Comparison of ENCODE assay signal across 9 mouse cellular contexts in genomic region chr2:118961546-118961945, GRCm38 (mm10). TPM values are rescaled to one million over a fixed set of nuclear protein-coding genes. Genes with fewer than 3 reads are reported as not detected.
DNase-seq lines count a peak whose midpoint lies in the region; TF ChIP-seq lines count a peak whose summit lies in the region.
"Had no signal": no experiment of that assay in that cellular context is flagged by ENCODE, and none has a peak within 500 bp of the region (broad histone marks: within the 10 kb centered on the region; RNA-seq: fewer than 3 reads in every experiment).

No protein-coding gene starts in this region.

- no peaks in the 10 kb centered on the region for H3K27me3 ChIP-seq in CH12.LX (replicated peaks)
- peaks cover 28% of the 10 kb centered on the region for H3K27me3 ChIP-seq in megakaryocyte, embryonic 14.5 days (replicated peaks)

- H3K9ac ChIP-seq in CH12.LX (ENCODE audit: insufficient read depth, low read depth): 0 out of 2 replicates have a peak overlapping the region, but pooled peaks have one; percentile 18

- H3K36me3 ChIP-seq in CH12.LX (replicated peaks in 1 of 2; ENCODE audit: control insufficient read depth in 1 of 2, insufficient read depth in 1 of 2, low read length in 1 of 2): no peaks in the 10 kb centered on the region
- H3K36me3 ChIP-seq in megakaryocyte, embryonic 14.5 days (replicated peaks; ENCODE audit: low read length): no peaks in the 10 kb centered on the region

- in situ Hi-C loops in CH12.LX (cut with MboI; ENCODE audit: low pct_ligation_motif_present, low pct_unique_long_range_greater_than_20kb, low sequenced_read_pairs): loop anchor here (5.0 kb wide), 1 partner anchor 34 kb away; the partner anchor contains the start of gene Chst14

- dilution Hi-C loops in CH12.LX (cut with MboI; ENCODE audit: extremely low pct_ligation_motif_present, extremely low pct_unique_long_range_greater_than_20kb, low sequenced_read_pairs): no loop called here

- H3K79me2 ChIP-seq in CH12.LX (replicated peaks; ENCODE audit: control insufficient read depth, extremely low read depth, insufficient read depth, poor library complexity, severe bottlenecking): no peaks in the 10 kb centered on the region

- H3K9me3 ChIP-seq in CH12.LX (replicated peaks; ENCODE audit: low read length): no peaks in the 10 kb centered on the region
- no peaks in the 10 kb centered on the region for H3K9me3 ChIP-seq in megakaryocyte, embryonic 14.5 days

- H3K4me3 ChIP-seq in CH12.LX (replicated peaks in 1 of 3; ENCODE audit: low read depth in 2 of 3, low read length in 2 of 3, poor library complexity in 1 of 3): no peak overlapping the region
- H3K4me3 ChIP-seq in megakaryocyte, embryonic 14.5 days (replicated peaks): peak overlapping the region; percentile 60

- H3K4me2 ChIP-seq in CH12.LX (ENCODE audit: insufficient read depth, low read depth, poor library complexity, severe bottlenecking): 0 out of 2 replicates have a peak overlapping the region, but pooled peaks have one; percentile 8

- no peak for TF ChIP-seq CTCF in CH12.LX (conservative IDR thresholded peaks at IDR 0.05 in 1 of 2, IDR thresholded peaks at IDR 0.05 in 1 of 2; ENCODE audit: low read depth in 2 of 2, low read length in 2 of 2)

- TF ChIP-seq POLR2A in CH12.LX (IDR thresholded peaks at IDR 0.05; ENCODE audit: low read depth, low read length): no peak

- peak overlapping the region; percentile 43; the same call in 1 of the 2 replicates for H3K27ac ChIP-seq in CH12.LX (ENCODE audit: insufficient read depth, low read depth)

- peak; percentile 83 for DNase-seq in CH12.LX (ENCODE audit: extremely low read depth)
- peak; percentile 40 for DNase-seq in Muller cell, postnatal 12 days (ENCODE audit: inconsistent ontology term)
- peak; percentile 51 for DNase-seq in brain, adult 2 months (ENCODE audit: low read depth, low spot score)
- DNase-seq in kidney, postnatal 25 days: no peak
- DNase-seq in cerebellum, postnatal 36 days: no peak
- no peak for DNase-seq in frontal cortex, adult 2 months (ENCODE audit: extremely low spot score in 1 of 2, low spot score in 1 of 2)
- DNase-seq: kidney, postnatal 36 days; left cerebral cortex, postnatal 4 days had no signal

- H3K4me1 ChIP-seq in CH12.LX (ENCODE audit: control insufficient read depth in 1 of 2, insufficient read depth in 2 of 2): peaks cover 25 to 63% of the 10 kb centered on the region in 2 experiments
- H3K4me1 ChIP-seq in megakaryocyte, embryonic 14.5 days: peaks cover 11% of the 10 kb centered on the region

- TF ChIP-seq EP300 in CH12.LX (IDR thresholded peaks at IDR 0.05; ENCODE audit: low read length): 0 out of 2 replicates have a peak, but pooled peaks have one; percentile 13

- TF ChIP-seq RAD21 in CH12.LX (IDR thresholded peaks at IDR 0.05; ENCODE audit: low read depth, low read length): no peak

TF ChIP-seq in CH12.LX, 34 proteins besides CTCF, POLR2A, EP300 and RAD21:
- peak; percentile 43; the same call in 1 of the 2 replicates for TF ChIP-seq MAX (IDR thresholded peaks at IDR 0.05; ENCODE audit: low read length)
- TF ChIP-seq POLR2AphosphoS2 (IDR thresholded peaks at IDR 0.05; ENCODE audit: low read depth, low read length): no peak
- no peak for TF ChIP-seq TCF12 (IDR thresholded peaks at IDR 0.05; ENCODE audit: low read depth, low read length)
- TF ChIP-seq SMC3 (IDR thresholded peaks at IDR 0.05; ENCODE audit: low read depth, low read length): no peak
- TF ChIP-seq SIN3A (IDR thresholded peaks at IDR 0.05; ENCODE audit: low read length): no peak
- TF ChIP-seq MYC (IDR thresholded peaks at IDR 0.05; ENCODE audit: low read depth, low read length): 0 out of 2 replicates have a peak, but pooled peaks have one; percentile 46
- 0 out of 2 replicates have a peak, but pooled peaks have one; percentile 26 for TF ChIP-seq TBP (conservative IDR thresholded peaks at IDR 0.05; ENCODE audit: low read depth, low read length)
- no peak for TF ChIP-seq ZC3H11A (IDR thresholded peaks at IDR 0.05; ENCODE audit: low read depth, low read length)
- TF ChIP-seq USF2 (conservative IDR thresholded peaks at IDR 0.05; ENCODE audit: low read depth, low read length): no peak
- no peak for TF ChIP-seq JUN (IDR thresholded peaks at IDR 0.05; ENCODE audit: insufficient read depth, low read depth, low read length)
- TF ChIP-seq MEF2A (IDR thresholded peaks at IDR 0.05; ENCODE audit: borderline replicate concordance, low read depth, low read length): no peak
- no peak for TF ChIP-seq ZMIZ1 (IDR thresholded peaks at IDR 0.05; ENCODE audit: low read depth, low read length)
- no peak for TF ChIP-seq MAZ (IDR thresholded peaks at IDR 0.05; ENCODE audit: low read depth, low read length)
- no peak for TF ChIP-seq ZKSCAN1 (IDR thresholded peaks at IDR 0.05; ENCODE audit: borderline replicate concordance, low read depth, low read length)
- TF ChIP-seq CHD1 (IDR thresholded peaks at IDR 0.05; ENCODE audit: low read depth, low read length): no peak
- no peak for TF ChIP-seq IRF4 (IDR thresholded peaks at IDR 0.05; ENCODE audit: low read depth, low read length)
- TF ChIP-seq BHLHE40 (IDR thresholded peaks at IDR 0.05; ENCODE audit: low read depth, low read length): peak; percentile 29; the same call in 1 of the 2 replicates
- no peak for TF ChIP-seq NELFE (IDR thresholded peaks at IDR 0.05; ENCODE audit: low read depth, low read length)
- no peak for TF ChIP-seq USF1 (IDR thresholded peaks at IDR 0.05; ENCODE audit: low read depth, low read length)
- no peak for TF ChIP-seq MAFK (IDR thresholded peaks at IDR 0.05; ENCODE audit: insufficient replicate concordance, low read length)
- TF ChIP-seq PAX5 (IDR thresholded peaks at IDR 0.05; ENCODE audit: low read length): no peak
- no peak for TF ChIP-seq KAT2A (IDR thresholded peaks at IDR 0.05; ENCODE audit: insufficient replicate concordance, low read length)
- no peak for TF ChIP-seq E2F4 (IDR thresholded peaks at IDR 0.05; ENCODE audit: insufficient replicate concordance, low read depth, low read length)
- no peak for TF ChIP-seq UBTF (IDR thresholded peaks at IDR 0.05; ENCODE audit: low read depth, low read length)
- no peak for TF ChIP-seq GABPA (IDR thresholded peaks at IDR 0.05; ENCODE audit: insufficient replicate concordance, low read depth, low read length)
- no peak for TF ChIP-seq RCOR1 (conservative IDR thresholded peaks at IDR 0.05; ENCODE audit: low read depth, low read length)
- TF ChIP-seq ELF1 (IDR thresholded peaks at IDR 0.05; ENCODE audit: low read depth, low read length): no peak
- TF ChIP-seq ETS1 (conservative IDR thresholded peaks at IDR 0.05; ENCODE audit: low read depth, low read length): peak; percentile 45
- TF ChIP-seq HCFC1 (IDR thresholded peaks at IDR 0.05; ENCODE audit: low read depth, low read length): no peak
- no peak for TF ChIP-seq JUND (conservative IDR thresholded peaks at IDR 0.05; ENCODE audit: low read depth, low read length)
- TF ChIP-seq ZNF384 (IDR thresholded peaks at IDR 0.05; ENCODE audit: low read depth, low read length): no peak
- TF ChIP-seq MXI1 (IDR thresholded peaks at IDR 0.05; ENCODE audit: low read depth, low read length): no peak
- TF ChIP-seq NRF1 (IDR thresholded peaks at IDR 0.05; ENCODE audit: low read depth, low read length): no peak

RNA-seq across cellular contexts. Expression of gene Chst14, which starts 35.2 kb away (rescaled TPM):
- total RNA-seq in CH12.LX (2012; rRNA removed) (4.4 and 5.1 TPM in 2 replicates), CH12.LX (2014; rRNA removed) (3.1 and 4.7 TPM in 2 replicates)
- polyA plus RNA-seq in CH12.LX (2012; ENCODE audit: insufficient read length, low read depth): 6.7 and 8.4 TPM in 2 replicates
- polyA plus RNA-seq in megakaryocyte, embryonic 14.5 days (2012; ENCODE audit: insufficient read depth, low replicate concordance): 0.81 and 2.1 TPM in 2 replicates
- polyA plus RNA-seq in frontal cortex, adult 2 months (2012; rRNA removed): 3.2 and 3.3 TPM in 2 replicates

Comparison
In these comparisons a context has a peak if more than half of its experiments do, and no peak if none do; other contexts are left out.
1. DNase-seq: peak in CH12.LX (single experiment), Muller cell, postnatal 12 days (single experiment) and brain, adult 2 months (single experiment); none in kidney, postnatal 25 days (0 of 2), cerebellum, postnatal 36 days (0 of 2) and frontal cortex, adult 2 months (0 of 2).